Mouse (Mus musculus) embryonic facial prominence, embryonic 14.5 days (tissue): ENCODE results near the gene Slx1b. TPM values are rescaled to one million over a fixed set of nuclear protein-coding genes. Genes with fewer than 3 reads are reported as not detected.

Experiments
- ATAC-seq: fragments of 200-750 bp; cut with Nextera tagmentation; 2 replicates; pipeline ENCODE4 v1.8.0; 2017; ENCODE audit warnings: low read depth, moderate number of reproducible peaks, moderate TSS enrichment
- DNase-seq: peaks from one replicate; pipeline ENCODE4 v3.0.0-alpha.2; 2015; ENCODE audit warnings: low spot score
- H3K27ac ChIP-seq: fragments of 300-500 bp; sonication (generic); replicated peaks from 2 replicates; pipeline ENCODE4 v1.5.1; 2014; ENCODE audit warnings: low read depth, mild to moderate bottlenecking, low read length, moderate library complexity
- H3K27me3 ChIP-seq: fragments of 300-500 bp; sonication (generic); replicated peaks from 2 replicates; pipeline ENCODE4 v1.6.1; 2014; ENCODE audit warnings: low read length; ENCODE audit not compliant: control insufficient read depth, insufficient read depth
- H3K36me3 ChIP-seq: fragments of 300-500 bp; sonication (generic); 2 replicates; pipeline ENCODE4 v1.6.1; 2014; ENCODE audit warnings: low read length, mixed read lengths; ENCODE audit not compliant: control insufficient read depth, insufficient read depth
- H3K4me1 ChIP-seq: fragments of 300-500 bp; sonication (generic); 2 replicates; pipeline ENCODE4 v1.6.1; 2014; ENCODE audit warnings: antibody characterized with exemption, low read length; ENCODE audit not compliant: control insufficient read depth, insufficient read depth
- H3K4me2 ChIP-seq: fragments of 300-500 bp; sonication (generic); 2 replicates; pipeline ENCODE4 v1.6.1; 2014; ENCODE audit warnings: low read depth, mild to moderate bottlenecking, low read length, moderate library complexity, mixed read lengths
- H3K4me3 ChIP-seq: fragments of 300-500 bp; sonication (generic); 2 replicates; pipeline ENCODE4 v1.5.1; 2014; ENCODE audit warnings: low read depth, mild to moderate bottlenecking, low read length
- H3K9ac ChIP-seq: fragments of 300-500 bp; sonication (generic); 2 replicates; pipeline ENCODE4 v1.6.1; 2014; ENCODE audit warnings: low read depth, mild to moderate bottlenecking, low read length, moderate library complexity, mixed read lengths
- H3K9me3 ChIP-seq: fragments of 300-500 bp; sonication (generic); 2 replicates; pipeline ENCODE4 v1.6.1; 2016; ENCODE audit warnings: low read length; ENCODE audit not compliant: control insufficient read depth
- WGBS: fragments of 180-500 bp; shearing (Covaris S2); extraction: QIAGEN DNeasy Blood & Tissue Kit; methylation state at CpG from one replicate; pipeline ENCODE4 v1.1.7; 2014; 5-methylcytosine and 5-hydroxymethylcytosine counted together
- polyA plus RNA-seq: library from polyadenylated mRNA; unstranded; fragments of >200 nt; fragmentation: Nextera tagmentation; extraction: Ambion mirVana; gene quantifications from 2 replicates; pipeline ENCODE4 v1.2.1, GENCODE M21; 2014

Gene Slx1b
- polyA plus RNA-seq, 1 experiment from 2014 or later, result 5.3 TPM

DNA sequence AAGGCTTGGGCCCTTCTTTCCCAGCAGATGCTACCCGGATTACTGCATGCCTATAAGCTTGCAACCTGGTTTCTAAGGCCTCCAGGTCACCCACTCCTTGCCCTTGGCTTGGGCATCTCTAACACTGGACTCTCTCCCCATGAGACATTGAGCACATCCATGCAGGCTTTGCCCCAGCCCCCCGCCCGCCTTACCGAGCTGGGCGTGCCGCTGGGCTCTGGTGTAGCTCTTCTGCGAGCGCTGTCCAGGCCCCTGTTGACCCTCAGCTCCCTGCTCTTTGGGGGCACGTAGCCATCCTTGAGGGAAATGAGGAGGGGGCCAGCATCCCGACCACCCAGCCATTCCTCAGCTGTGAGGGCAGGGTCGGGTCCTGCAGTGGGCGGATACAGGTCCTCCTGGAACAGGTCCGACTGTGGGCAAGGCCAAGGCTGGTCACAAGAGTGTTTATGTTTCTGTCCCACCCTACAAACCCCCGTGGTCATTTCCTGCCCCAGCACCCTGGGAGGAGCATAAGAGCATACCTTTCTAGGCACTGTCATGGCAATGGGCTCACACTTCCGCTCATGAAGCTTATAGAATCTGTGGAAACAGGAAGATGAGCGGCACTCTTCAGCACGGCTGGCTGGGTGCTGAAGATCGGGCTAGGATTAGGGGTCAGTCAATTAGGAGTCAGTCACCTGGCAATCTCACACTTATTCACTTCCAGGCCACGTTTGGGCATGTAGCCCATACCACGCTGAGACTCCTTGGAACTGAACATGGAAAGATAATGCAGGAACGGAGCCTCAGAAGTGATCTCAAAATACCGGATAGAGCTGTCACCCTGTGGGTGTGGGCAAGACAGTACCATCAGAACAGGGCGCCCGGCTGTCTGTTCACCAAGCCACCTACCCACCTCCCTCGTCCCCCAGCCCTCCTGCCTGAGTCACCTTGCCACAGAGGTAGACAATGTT lies 4.8 kb upstream of the Slx1b start:
- Histone ChIP-seq H3K9ac (0 out of 2 replicates have a peak overlapping the region, but pooled peaks have one; percentile 15), H3K27me3 (peaks cover 14% of the 10 kb centered on the region; the same call in 1 of the 2 replicates), H3K4me1 (peaks cover 18% of the 10 kb centered on the region), H3K4me3 (no peak overlapping the region), H3K27ac (no peak overlapping the region), H3K9me3 (no peaks in the 10 kb centered on the region), H3K36me3 (no peaks in the 10 kb centered on the region), H3K4me2 (no peak overlapping the region)
- DNase-seq, result no peak
- WGBS, result 80% methylated on average over 24 of the region's 25 CpGs
- ATAC-seq, result no peak

- DNase-seq, result no peak
- Histone ChIP-seq H3K4me1 (0 out of 2 replicates have a peak, but pooled peaks cover 5% of the 10 kb centered on the region), H3K4me3 (no peak overlapping the region), H3K36me3 (no peaks in the 10 kb centered on the region), H3K27ac (no peak overlapping the region), H3K9me3 (no peaks in the 10 kb centered on the region), H3K27me3 (no peaks in the 10 kb centered on the region), H3K4me2 (no peak overlapping the region), H3K9ac (no peak overlapping the region)
- 95% methylated on average over 8 of the region's 8 CpGs for WGBS
- ATAC-seq, result no peak
These were observed 2.3 kb upstream of the Slx1b start for GRCm38 (mm10) chr7:126697838-126698237.

DNA sequence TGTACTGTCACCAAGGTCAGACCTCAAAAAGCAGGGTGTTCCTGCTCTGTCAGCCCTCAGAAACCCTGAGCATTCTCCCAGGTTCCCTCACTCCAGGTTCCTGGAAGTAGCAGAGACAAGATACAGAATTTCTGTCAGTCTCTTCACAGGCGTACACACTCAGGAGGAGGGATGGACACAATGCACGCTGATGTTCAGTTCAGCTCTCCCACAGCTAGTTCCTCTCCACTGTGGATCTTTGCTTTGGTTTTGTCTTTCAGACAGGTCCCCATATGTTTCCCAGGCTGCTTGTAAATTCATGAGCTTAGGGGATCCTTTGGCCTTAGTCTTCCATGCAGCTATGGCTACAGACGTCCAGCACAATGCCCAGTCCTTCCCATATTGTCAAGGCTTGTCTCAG lies 1.3 kb upstream of the Slx1b start:
- Histone ChIP-seq H3K4me2 (peak overlapping the region; percentile 79), H3K9ac (peak overlapping the region; percentile 94), H3K27ac (no peak overlapping the region), H3K27me3 (no peaks in the 10 kb centered on the region), H3K36me3 (peaks cover 3% of the 10 kb centered on the region), H3K4me3 (peak overlapping the region; percentile 89), H3K9me3 (no peaks in the 10 kb centered on the region), H3K4me1 (0 out of 2 replicates have a peak, but pooled peaks cover 5% of the 10 kb centered on the region)
- ATAC-seq (no peak), DNase-seq (no peak)
- WGBS, result 75% methylated on average over 3 of the region's 3 CpGs

GRCm38 (mm10) chr7:126696303-126696702 lies 719 bp upstream of the Slx1b start:
- no peak overlapping the region for H3K27ac ChIP-seq
- peak overlapping the region; percentile 89 for H3K4me3 ChIP-seq
- peak overlapping the region; percentile 94 for H3K9ac ChIP-seq
- 0 out of 2 replicates have a peak, but pooled peaks cover 5% of the 10 kb centered on the region for H3K4me1 ChIP-seq
- no peaks in the 10 kb centered on the region for H3K9me3 ChIP-seq
- H3K4me2 ChIP-seq, result peak overlapping the region; percentile 79
- H3K27me3 ChIP-seq, result no peaks in the 10 kb centered on the region
- peaks cover 8% of the 10 kb centered on the region for H3K36me3 ChIP-seq
- 4% methylated on average over 17 of the region's 17 CpGs for WGBS
- no peak for DNase-seq
- ATAC-seq, result no peak

- Histone ChIP-seq H3K4me1 (0 out of 2 replicates have a peak, but pooled peaks cover 5% of the 10 kb centered on the region), H3K27ac (peak within 1 kb of the TSS; percentile 97), H3K36me3 (peaks cover 15% of the 10 kb centered on the region), H3K27me3 (no peaks in the 10 kb centered on the region), H3K9me3 (no peaks in the 10 kb centered on the region), H3K4me3 (peak within 1 kb of the TSS; percentile 89), H3K9ac (peak within 1 kb of the TSS; percentile 94), H3K4me2 (peak within 1 kb of the TSS; percentile 79)
- ATAC-seq, result peak; percentile 50
- DNase-seq, result peak; percentile 81
- whole genome bisulfite sequencing, result 0% methylated on average over 31 of the region's 31 CpGs
These were observed 373 bp downstream of the Slx1b start, which contains the start of gene Bola2 for GRCm38 (mm10) chr7:126695210-126695611. TSS of gene Bola2 (plus strand) at chr7:126695401.

- DNase-seq (no peak), ATAC-seq (no peak)
- H3K4me2 ChIP-seq, result peak overlapping the region; percentile 79
- 49% methylated on average over 10 of the region's 10 CpGs for WGBS
- H3K27me3 ChIP-seq, result no peaks in the 10 kb centered on the region
- peak overlapping the region; percentile 89 for H3K4me3 ChIP-seq
- H3K9me3 ChIP-seq, result no peaks in the 10 kb centered on the region
- H3K36me3 ChIP-seq, result peaks cover 15% of the 10 kb centered on the region
- peak overlapping the region; percentile 94; the same call in 1 of the 2 replicates for H3K9ac ChIP-seq
- no peak overlapping the region for H3K27ac ChIP-seq
- 0 out of 2 replicates have a peak, but pooled peaks cover 5% of the 10 kb centered on the region for H3K4me1 ChIP-seq
These were observed 1.0 kb downstream of the Slx1b start for GRCm38 (mm10) chr7:126694441-126695051.

GRCm38 (mm10) chr7:126693781-126694180 lies 1.8 kb downstream of the Slx1b start:
- Histone ChIP-seq H3K4me1 (0 out of 2 replicates have a peak, but pooled peaks cover 5% of the 10 kb centered on the region), H3K36me3 (peaks cover 15% of the 10 kb centered on the region), H3K9ac (no peak overlapping the region)

GRCm38 (mm10) chr7:126693256-126693655 lies 2.3 kb downstream of the Slx1b start:
- H3K4me2 ChIP-seq, result no peak overlapping the region
- DNase-seq (peak; percentile 87), ATAC-seq (no peak)
- no peak overlapping the region for H3K9ac ChIP-seq
- WGBS, result 37% methylated on average over 3 of the region's 3 CpGs
- H3K9me3 ChIP-seq, result no peaks in the 10 kb centered on the region
- 0 out of 2 replicates have a peak, but pooled peaks cover 5% of the 10 kb centered on the region for H3K4me1 ChIP-seq
- peaks cover 15% of the 10 kb centered on the region for H3K36me3 ChIP-seq
- no peak overlapping the region for H3K4me3 ChIP-seq
- H3K27ac ChIP-seq, result no peak overlapping the region
- no peaks in the 10 kb centered on the region for H3K27me3 ChIP-seq

More at GRCm38 (mm10) chr7:126693781-126694180, 1.8 kb downstream of the Slx1b start:
- Histone ChIP-seq H3K4me3 (no peak overlapping the region), H3K4me2 (no peak overlapping the region), H3K27me3 (no peaks in the 10 kb centered on the region), H3K9me3 (no peaks in the 10 kb centered on the region), H3K27ac (no peak overlapping the region)
- no peak for DNase-seq
- 80% methylated on average over 7 of the region's 7 CpGs for WGBS
- ATAC-seq, result no peak
